Mouse (Mus musculus) T-cell, adult 2 months (primary cell): ENCODE data around the gene Galr3.
A peak's percentile ranks its signal among the peaks of the same experiment; 100 is the strongest.

Experiments
- DNase-seq: peaks from one replicate; pipeline ENCODE4 v3.0.0; 2022; ENCODE audit warnings: low spot score

The Galr3 gene

DNA sequence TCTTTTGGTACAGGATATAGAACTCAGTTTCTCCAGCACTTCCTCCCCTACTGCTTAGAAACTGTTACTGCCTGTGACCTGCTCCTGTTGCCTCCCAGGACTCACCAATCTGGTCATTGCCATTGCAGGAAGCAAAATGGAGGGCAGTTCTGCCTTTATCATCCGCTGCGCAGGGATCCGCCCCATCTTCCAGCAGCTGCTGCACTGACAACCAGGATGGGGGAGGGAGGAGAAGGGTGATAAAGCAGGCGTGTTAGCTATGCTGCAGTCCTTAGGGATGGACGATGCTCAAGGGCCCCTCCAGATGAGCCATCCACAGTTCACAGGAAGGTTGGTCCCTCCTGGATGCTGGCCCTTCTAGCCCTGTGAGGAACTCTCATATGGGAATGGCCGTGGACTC lies 16.2 kb downstream of the Galr3 start:
- no peak for DNase-seq

DNA sequence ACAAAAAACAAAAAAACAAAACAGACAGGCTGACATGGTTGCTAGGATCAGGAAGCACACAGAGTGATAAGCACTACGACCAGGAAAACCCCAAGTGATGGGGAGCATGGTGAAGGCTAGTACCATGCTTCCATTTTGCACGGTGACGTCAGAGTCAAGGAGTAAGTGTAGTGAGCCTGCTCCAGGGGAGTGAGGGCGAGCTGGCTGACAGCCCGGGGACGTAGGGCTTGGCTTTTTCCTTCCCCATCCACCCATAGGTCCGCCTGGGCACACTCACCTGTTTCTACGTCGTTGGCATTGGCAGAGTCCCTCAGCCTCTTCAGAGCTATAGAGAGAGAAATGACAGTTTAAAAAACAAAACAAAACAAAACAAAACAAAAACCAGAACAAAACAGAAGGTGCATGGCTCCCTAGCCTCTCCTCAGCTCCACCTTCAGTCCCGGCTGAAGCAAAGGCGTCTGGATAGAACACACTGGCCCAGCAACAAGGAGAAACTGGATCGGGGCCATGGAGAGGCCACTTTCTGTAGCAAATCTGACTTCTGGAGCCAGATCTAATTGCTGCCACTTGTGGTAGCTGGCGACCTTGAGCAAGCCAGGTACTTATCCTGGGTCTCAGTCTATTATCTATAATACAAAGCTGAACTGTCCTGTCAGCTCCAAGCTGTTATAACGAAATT lies 19.3 kb downstream of the Galr3 start:
- DNase-seq = no peak

DNA sequence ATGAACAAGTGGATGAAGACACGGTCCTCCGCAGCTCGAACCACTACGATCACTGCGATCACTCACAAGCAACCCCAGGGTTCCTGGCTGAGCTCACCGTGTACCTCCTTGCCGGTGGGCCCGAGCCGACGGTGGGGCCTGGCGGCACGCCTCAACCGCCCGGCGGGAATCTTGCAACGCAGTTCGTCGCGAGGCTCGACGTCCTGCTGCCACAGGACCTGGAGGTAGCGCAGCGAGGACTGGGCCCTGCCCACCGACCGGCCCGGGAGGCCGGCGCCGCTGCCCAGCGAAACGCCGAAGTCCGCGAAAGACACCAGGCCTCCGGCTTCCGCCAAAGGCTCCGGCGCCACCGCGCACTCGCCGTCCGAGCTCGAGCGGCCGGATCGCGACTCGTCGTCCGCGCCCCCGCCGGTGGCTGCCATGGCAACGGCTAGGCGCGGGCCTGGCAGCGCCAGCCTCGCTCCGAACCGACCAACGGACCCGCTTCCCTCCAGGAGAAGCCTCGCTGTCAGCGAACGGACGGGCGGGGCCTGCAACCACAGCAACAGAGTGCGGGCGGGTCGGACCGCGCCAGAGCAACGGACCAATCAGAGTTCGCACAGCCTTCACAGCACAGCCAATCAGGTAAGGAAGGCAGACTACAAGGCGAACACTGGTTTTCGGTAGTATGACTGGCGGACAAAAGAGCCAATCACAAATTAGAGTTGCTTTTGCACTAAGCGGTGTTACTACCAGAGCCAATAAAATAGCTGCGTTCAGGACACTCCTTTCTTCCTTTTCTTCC lies 20.9 kb downstream of the Galr3 start, which contains the start of gene Ankrd54:
Gene Ankrd54, minus strand, starts transcription at position 518 of the 784 bp plus-strand sequence.
- DNase-seq = peak; percentile 98

DNA sequence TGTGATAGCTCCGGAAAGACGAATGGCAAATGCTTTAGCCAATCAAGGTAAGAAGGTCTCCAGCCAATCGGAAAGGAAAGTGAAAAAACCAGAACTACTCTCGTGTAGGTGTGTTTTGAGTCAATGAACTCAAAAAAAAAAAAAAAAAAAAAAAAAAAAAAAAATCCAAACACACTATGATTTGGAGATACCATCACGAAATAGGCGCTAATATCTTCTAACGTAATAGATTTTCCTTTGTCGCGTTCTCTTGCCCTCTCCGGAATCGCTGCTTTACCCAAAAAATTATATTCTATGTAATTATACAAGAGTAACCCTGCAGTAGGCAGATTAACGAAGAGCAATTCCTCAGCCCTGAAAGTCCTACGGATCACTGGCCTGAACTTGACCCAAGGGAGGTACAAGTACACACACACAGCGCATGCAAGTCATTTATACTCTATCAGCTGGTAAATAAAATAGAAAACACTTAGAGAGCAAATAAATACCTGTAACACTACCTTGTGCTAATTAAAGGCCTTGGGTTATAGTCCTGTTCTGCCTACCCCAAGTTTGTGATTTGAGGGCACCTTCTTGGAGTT lies 21.6 kb downstream of the Galr3 start:
- DNase-seq = no peak

DNA sequence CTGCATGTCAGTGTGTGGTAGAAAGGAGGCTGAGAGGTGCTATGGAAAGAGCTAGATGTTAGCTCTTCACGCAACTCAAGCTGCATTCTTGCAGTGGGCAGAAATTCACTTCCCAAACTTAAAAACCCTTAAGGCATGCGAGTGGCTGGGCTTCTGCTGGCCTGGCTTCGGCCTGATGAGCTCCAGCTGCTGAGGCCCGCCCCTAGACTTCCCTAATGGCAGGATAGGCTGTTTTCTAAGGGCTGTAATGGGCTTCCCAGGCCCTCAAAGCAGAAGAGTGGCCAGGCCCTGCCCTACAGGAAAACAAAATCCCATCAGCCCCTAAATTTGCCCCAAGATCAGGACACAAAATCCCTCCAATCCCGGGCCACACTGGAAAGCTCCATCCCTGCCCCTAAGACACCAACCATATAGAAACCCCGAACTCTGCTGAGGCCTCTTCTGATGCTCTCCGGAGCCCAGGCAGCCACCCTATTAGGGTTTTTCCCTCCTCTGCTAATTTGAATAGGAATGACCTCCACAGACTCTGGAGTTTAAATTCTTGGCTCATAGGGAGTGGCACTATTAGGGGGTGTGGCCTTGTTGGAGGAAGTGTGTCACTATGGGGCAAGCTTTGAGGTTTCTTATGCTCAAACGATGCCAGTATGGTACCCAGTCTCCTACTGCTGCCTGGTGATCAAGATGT lies 23.5 kb downstream of the Galr3 start:
- no peak for DNase-seq

DNA sequence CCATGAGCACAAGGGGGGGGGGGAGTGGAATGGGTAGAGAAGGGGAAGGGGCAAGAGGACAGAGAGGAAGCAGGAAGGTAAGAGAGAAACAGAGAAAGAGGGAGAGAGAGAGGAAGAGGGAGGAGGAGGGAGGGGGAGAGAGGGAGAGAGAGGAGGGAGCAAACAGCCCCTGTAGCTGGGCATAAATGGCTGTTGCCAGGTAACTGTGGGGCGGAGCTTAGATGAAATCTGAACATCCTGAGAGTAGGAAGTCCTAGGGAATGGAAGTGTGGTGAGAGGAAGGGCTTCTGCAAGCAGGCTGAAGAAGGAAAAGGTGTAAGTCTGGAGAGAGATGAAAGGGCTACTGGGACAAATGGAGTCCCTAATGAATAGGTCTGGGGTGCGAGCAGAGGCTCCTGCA lies 24.6 kb downstream of the Galr3 start:
- no peak for DNase-seq

DNA sequence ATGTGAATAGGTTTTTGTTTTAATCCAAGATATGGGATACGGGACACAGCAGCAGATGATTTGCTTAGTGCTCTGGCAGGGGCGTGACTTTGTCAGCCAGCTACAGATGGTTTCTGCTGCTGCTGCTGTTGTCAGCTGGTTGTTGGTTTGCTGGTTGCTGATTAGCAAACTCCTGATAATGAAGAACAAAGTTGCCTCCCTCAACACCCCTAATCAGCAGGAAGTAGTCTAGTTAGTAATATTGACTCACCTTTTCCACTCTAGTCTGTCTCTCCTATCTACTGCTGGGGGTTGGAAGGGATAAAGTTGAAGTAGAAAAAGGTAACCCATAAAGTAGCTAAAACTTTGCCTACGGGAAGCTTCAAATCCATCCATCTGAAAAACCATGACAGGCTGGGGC lies 25.9 kb downstream of the Galr3 start:
- no peak for DNase-seq

DNA sequence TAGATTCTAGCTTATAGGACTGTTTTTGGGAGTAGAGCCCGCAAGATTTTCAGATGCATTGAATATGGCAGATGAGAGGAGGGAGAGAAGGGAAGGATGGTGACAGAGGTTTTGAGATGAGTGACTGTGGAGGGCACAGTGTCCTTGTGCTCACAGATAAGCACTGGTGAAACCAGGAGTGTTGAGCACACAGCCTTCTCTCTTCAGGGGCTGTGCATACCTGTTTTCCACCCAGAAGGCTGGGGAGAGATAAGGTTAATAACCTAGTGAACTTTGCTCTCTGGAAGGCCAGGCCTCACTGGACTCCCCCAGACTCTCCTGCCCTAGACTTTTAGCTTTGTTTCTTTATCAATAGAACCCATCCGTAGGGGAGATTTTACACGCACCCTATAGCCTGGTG lies 26.7 kb downstream of the Galr3 start:
- no peak for DNase-seq

DNA sequence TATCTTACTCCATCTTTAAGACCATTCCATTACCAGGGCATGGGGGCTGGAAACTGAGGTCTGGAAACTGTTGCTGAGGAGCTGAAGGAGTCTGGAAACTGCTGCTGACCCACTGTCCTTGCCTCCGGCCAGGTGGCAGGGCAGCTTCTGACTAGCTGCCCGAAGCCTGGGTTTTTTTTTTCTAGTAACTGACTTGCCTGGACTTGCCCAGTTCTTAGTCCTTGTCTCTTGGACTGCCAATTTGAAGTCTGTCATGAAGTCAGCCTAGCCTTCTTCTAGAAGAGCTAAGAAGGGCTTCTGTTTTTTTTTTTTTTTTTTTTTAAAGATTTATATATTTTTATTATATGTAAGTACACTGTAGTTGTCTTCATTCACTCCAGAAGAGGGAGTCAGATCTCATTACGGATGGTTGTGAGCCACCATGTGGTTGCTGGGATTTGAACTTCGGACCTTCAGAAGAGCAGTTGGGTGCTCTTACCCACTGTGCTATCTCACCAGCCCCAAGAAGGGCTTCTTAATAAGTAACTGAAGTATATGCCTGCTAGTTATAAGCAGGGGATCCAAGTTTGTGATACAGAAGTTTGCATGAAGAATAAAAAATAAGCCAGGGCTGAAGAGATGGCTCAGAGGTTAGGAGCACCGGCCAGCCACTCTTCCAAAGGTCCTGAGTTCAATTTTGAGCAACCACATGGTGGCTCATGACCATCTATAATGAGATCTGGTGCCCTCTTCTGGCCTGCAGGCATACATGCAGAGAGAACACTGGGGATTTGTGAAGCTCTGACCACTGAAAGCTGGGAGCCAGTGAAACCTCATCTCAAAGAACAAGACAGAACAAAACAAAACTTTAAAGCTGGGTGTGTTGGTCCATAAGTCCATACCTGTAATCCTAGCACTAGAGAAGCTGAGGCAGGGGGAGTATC lies 29.7 kb downstream of the Galr3 start:
- peak; percentile 42 for DNase-seq

DNA sequence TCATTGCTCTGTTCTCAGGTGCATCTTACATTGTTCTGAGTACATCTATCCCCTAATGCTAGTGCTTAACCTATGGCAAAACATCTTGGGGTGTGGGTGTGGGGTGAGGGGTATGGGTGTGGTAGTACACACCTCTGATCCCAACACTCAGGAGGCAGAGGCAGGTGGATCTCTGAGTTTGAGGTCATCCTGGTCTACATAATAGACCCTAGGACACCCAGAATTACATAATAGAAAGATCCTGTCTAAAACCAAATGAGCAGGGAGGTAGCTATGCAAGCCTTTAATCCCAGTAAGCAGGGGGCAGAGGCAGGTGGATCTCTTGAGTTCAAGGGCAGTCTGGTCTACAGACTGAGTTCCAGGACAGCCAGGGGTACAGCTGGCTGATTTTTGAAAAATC lies 32.1 kb downstream of the Galr3 start:
- DNase-seq = no peak

DNA sequence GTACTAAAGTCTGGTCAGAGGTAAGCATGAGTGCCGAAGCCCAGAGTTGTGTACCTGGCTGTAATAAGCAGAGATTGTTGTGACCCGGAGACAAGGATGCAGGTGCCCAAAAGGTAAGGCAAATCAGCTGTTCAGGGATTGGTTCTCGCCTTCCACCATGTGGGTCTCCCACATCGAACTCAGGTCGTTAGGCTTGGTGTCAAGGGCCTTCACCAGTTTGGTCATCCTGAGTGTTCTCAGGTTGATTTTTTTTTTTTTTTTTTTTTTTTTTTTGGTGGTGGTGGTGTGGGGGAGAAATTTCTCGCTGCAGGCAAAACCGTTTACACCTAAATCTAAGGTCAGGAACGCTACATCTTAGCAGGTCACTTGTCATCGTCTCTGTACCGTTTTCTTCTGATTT lies 32.8 kb downstream of the Galr3 start:
- no peak for DNase-seq

DNA sequence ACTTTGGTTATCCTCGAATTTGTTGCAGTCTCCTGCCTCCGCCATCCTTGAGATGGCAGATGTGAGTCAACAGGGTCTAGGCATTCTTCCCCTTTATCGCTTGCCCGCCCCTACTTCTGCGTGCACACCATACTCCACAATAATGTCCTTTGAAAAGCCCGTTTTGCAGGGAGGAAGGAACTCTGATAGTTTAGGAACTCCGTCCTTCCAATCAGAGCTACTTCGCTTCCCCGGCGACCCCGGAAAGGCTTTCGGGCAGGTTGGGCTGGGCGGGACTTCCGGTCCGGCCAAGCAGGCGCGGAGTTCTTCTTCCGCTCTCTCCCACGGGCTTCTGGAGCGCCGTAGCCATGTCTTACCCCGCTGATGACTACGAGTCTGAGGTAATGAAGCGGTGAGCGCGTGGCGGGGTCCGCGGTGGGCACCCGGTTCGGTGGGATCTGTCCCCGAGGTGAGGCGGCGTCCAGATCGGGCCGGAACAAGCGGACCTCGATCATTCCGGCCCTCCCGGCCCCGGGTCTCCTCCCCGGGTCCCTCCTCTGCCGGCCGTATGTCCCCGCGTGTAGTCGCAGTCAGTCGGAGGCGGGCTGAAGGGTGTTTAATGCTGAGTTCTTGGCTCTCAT lies 33.3 kb downstream of the Galr3 start, which contains the start of gene Eif3l:
Gene Eif3l, plus strand, starts transcription at position 267 of the 620 bp plus-strand sequence.
- peak; percentile 83 for DNase-seq

DNA sequence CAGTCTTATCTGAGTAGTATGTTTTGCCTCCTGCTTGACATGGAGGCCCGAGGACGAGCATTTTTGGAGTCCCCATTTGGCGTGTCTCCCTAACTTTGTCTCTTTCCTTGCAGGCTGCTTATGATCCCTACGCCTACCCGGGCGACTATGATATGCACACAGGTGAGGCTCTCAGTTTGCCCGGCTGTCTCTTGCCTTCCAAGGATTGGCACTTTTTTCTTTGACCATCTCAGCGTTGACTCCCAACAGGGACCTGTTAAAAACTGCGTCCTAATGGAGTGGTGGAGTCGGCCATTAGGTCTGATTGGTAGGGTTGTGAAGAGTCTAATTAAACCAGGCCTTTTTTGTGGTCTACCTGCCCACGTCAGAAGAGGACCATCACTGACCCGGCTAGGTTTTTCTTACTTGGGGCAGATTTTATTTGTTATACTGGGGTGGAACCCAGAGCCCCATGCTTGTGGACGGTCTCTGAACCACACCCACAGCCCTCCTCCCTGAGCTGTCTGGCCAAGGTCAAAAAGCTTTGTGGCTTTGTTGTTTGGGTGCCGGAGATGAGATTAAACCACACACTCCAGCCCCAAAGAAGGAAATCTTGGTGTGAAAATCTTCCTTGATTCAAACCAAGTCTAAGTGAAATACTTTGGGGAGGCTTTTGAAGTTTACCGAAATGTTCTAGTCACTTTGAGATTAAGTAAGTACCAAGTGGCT lies 34.1 kb downstream of the Galr3 start:
- no peak for DNase-seq

DNA sequence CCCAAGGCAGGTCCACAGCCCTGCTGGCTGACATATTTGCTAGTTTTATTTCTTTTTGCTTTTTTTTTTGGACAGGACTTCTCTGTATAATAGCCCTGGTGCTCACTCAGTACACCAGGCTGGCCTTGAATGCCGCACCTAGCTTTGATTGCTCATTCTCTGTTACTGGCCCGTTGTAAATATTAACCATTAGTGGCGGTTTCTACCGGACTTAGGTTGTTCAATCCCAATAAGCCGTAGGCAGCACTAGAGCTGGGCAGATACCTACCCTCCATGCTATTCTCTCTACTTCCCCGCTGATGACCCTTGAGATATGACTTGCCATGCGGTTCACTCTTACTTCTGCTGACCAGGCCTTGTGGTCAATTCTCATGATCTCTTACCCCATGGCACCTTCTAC lies 37.9 kb downstream of the Galr3 start:
- DNase-seq = no peak

DNA sequence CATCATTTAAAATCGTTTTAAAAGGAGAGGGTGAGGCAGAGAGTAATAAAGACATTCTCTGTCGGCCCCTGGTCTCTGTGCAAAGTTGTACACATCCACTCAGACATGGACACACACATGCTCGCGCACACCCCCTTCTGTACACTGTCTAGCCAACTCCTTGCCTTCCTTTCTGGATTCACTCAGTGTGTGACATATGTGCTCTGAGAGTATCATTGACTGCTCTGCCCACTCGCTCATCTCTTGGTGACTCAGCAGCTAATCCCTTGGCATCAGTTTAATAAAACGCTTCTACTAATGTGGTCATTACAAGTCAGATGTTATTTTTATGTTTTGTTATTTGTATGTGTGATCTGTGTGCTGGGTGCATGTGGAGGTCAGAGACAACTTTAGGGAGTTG lies 50.6 kb downstream of the Galr3 start:
- no peak for DNase-seq
